Mouse (Mus musculus): Measurements from ENCODE around the gene Ksr1. TPM values are rescaled to one million over a fixed set of nuclear protein-coding genes. Genes with fewer than 3 reads are reported as not detected.

Gene Ksr1
- polyA plus RNA-seq, 1 experiment from 2014 or later = 4.7 TPM

- Histone ChIP-seq H3K4me1 (replicated peaks; ENCODE audit: control insufficient read depth, insufficient read depth, low read length) (no peaks in the 10 kb centered on the region), H3K27me3 (replicated peaks; ENCODE audit: control insufficient read depth, insufficient read depth, low read length) (no peaks in the 10 kb centered on the region), H3K27ac (ENCODE audit: low read depth, low read length) (no peak overlapping the region), H3K36me3 (ENCODE audit: control insufficient read depth, insufficient read depth) (peaks cover 87% of the 10 kb centered on the region), H3K4me2 (replicated peaks; ENCODE audit: low read depth) (no peak overlapping the region), H3K4me3 (ENCODE audit: low read depth, low read length) (no peak overlapping the region), H3K9me3 (ENCODE audit: control insufficient read depth) (no peaks in the 10 kb centered on the region), H3K9ac (ENCODE audit: low read depth, low read length) (no peak overlapping the region)
- no peak for TF ChIP-seq CTCF (IDR thresholded peaks at IDR 0.05; ENCODE audit: low read depth)
- ATAC-seq = no peak
- WGBS = 42% methylated on average over 2 of the region's 2 CpGs
These were observed 106.7 kb downstream of the Ksr1 start for GRCm38 (mm10) chr11:79039488-79039887.

GRCm38 (mm10) chr11:79037555-79037954 lies 108.7 kb downstream of the Ksr1 start:
- ATAC-seq = no peak
- no peak for TF ChIP-seq CTCF (IDR thresholded peaks at IDR 0.05; ENCODE audit: low read depth)
- Histone ChIP-seq H3K4me1 (replicated peaks; ENCODE audit: control insufficient read depth, insufficient read depth, low read length) (no peaks in the 10 kb centered on the region), H3K27me3 (replicated peaks; ENCODE audit: control insufficient read depth, insufficient read depth, low read length) (no peaks in the 10 kb centered on the region), H3K4me2 (replicated peaks; ENCODE audit: low read depth) (no peak overlapping the region), H3K4me3 (ENCODE audit: low read depth, low read length) (no peak overlapping the region), H3K9ac (ENCODE audit: low read depth, low read length) (no peak overlapping the region), H3K27ac (ENCODE audit: low read depth, low read length) (no peak overlapping the region), H3K9me3 (ENCODE audit: control insufficient read depth) (no peaks in the 10 kb centered on the region), H3K36me3 (ENCODE audit: control insufficient read depth, insufficient read depth) (peaks cover 86% of the 10 kb centered on the region)
- 88% methylated on average over 12 of the region's 12 CpGs for WGBS

- TF ChIP-seq CTCF (IDR thresholded peaks at IDR 0.05; ENCODE audit: low read depth) = no peak
- H3K4me1 ChIP-seq (replicated peaks; ENCODE audit: control insufficient read depth, insufficient read depth, low read length) = no peaks in the 10 kb centered on the region
- peaks cover 80% of the 10 kb centered on the region for H3K36me3 ChIP-seq (ENCODE audit: control insufficient read depth, insufficient read depth)
- H3K27ac ChIP-seq (ENCODE audit: low read depth, low read length) = no peak overlapping the region
- H3K9me3 ChIP-seq (ENCODE audit: control insufficient read depth) = no peaks in the 10 kb centered on the region
- no peak for ATAC-seq
- WGBS = 84% methylated on average over 13 of the region's 13 CpGs
- no peaks in the 10 kb centered on the region for H3K27me3 ChIP-seq (replicated peaks; ENCODE audit: control insufficient read depth, insufficient read depth, low read length)
- no peak overlapping the region for H3K4me3 ChIP-seq (ENCODE audit: low read depth, low read length)
- H3K9ac ChIP-seq (ENCODE audit: low read depth, low read length) = no peak overlapping the region
- no peak overlapping the region for H3K4me2 ChIP-seq (replicated peaks; ENCODE audit: low read depth)
These were observed 109.9 kb downstream of the Ksr1 start for GRCm38 (mm10) chr11:79036324-79036723.

- peaks cover 77% of the 10 kb centered on the region for H3K36me3 ChIP-seq (ENCODE audit: control insufficient read depth, insufficient read depth)
These were observed 112.6 kb downstream of the Ksr1 start for GRCm38 (mm10) chr11:79033636-79034035.

GRCm38 (mm10) chr11:79033021-79033420 lies 113.2 kb downstream of the Ksr1 start:
- no peak for TF ChIP-seq CTCF (IDR thresholded peaks at IDR 0.05; ENCODE audit: low read depth)

More at GRCm38 (mm10) chr11:79033636-79034035, 112.6 kb downstream of the Ksr1 start:
- Histone ChIP-seq H3K9ac (ENCODE audit: low read depth, low read length) (no peak overlapping the region), H3K4me3 (ENCODE audit: low read depth, low read length) (no peak overlapping the region), H3K4me2 (replicated peaks; ENCODE audit: low read depth) (no peak overlapping the region), H3K27me3 (replicated peaks; ENCODE audit: control insufficient read depth, insufficient read depth, low read length) (no peaks in the 10 kb centered on the region), H3K27ac (ENCODE audit: low read depth, low read length) (no peak overlapping the region), H3K4me1 (replicated peaks; ENCODE audit: control insufficient read depth, insufficient read depth, low read length) (no peaks in the 10 kb centered on the region), H3K9me3 (ENCODE audit: control insufficient read depth) (no peaks in the 10 kb centered on the region)
- 90% methylated on average over 11 of the region's 11 CpGs for WGBS
- no peak for ATAC-seq
- no peak for TF ChIP-seq CTCF (IDR thresholded peaks at IDR 0.05; ENCODE audit: low read depth)

GRCm38 (mm10) chr11:79031452-79031746 lies 114.8 kb downstream of the Ksr1 start:
- no peak overlapping the region for H3K9ac ChIP-seq (ENCODE audit: low read depth, low read length)
- 56% methylated on average over 5 of the region's 5 CpGs for WGBS
- H3K4me3 ChIP-seq (ENCODE audit: low read depth, low read length) = no peak overlapping the region
- peaks cover 77% of the 10 kb centered on the region for H3K36me3 ChIP-seq (ENCODE audit: control insufficient read depth, insufficient read depth)
- ATAC-seq = 0 out of 2 replicates have a peak, but pooled peaks have one; percentile 12
- H3K27me3 ChIP-seq (replicated peaks; ENCODE audit: control insufficient read depth, insufficient read depth, low read length) = no peaks in the 10 kb centered on the region
- H3K4me2 ChIP-seq (replicated peaks; ENCODE audit: low read depth) = no peak overlapping the region
- no peaks in the 10 kb centered on the region for H3K9me3 ChIP-seq (ENCODE audit: control insufficient read depth)
- no peak overlapping the region for H3K27ac ChIP-seq (ENCODE audit: low read depth, low read length)
- H3K4me1 ChIP-seq (replicated peaks; ENCODE audit: control insufficient read depth, insufficient read depth, low read length) = no peaks in the 10 kb centered on the region
- no peak for TF ChIP-seq CTCF (IDR thresholded peaks at IDR 0.05; ENCODE audit: low read depth)

More at GRCm38 (mm10) chr11:79033021-79033420, 113.2 kb downstream of the Ksr1 start:
- no peak for ATAC-seq
- no peak overlapping the region for H3K4me3 ChIP-seq (ENCODE audit: low read depth, low read length)
- H3K9ac ChIP-seq (ENCODE audit: low read depth, low read length) = no peak overlapping the region
- H3K4me1 ChIP-seq (replicated peaks; ENCODE audit: control insufficient read depth, insufficient read depth, low read length) = no peaks in the 10 kb centered on the region
- H3K27me3 ChIP-seq (replicated peaks; ENCODE audit: control insufficient read depth, insufficient read depth, low read length) = no peaks in the 10 kb centered on the region
- peaks cover 77% of the 10 kb centered on the region for H3K36me3 ChIP-seq (ENCODE audit: control insufficient read depth, insufficient read depth)
- no peak overlapping the region for H3K27ac ChIP-seq (ENCODE audit: low read depth, low read length)
- H3K9me3 ChIP-seq (ENCODE audit: control insufficient read depth) = no peaks in the 10 kb centered on the region
- 67% methylated on average over 12 of the region's 12 CpGs for WGBS
- no peak overlapping the region for H3K4me2 ChIP-seq (replicated peaks; ENCODE audit: low read depth)
